Mouse (Mus musculus) 3T3-L1 (cell line): Measurements from ENCODE around the gene Apoc2.

Experiments used
- DNase-seq: peaks from one replicate; pipeline ENCODE4 v3.0.0-alpha.2; 2015; ENCODE audit warnings: low read depth, low spot score

The Apoc2 gene

GRCm38 (mm10) chr7:19678901-19679300 is 1.2 kb upstream of the Apoc2 start:
- no peak for DNase-seq

- no peak for DNase-seq
Observed at GRCm38 (mm10) chr7:19676662-19677061, 1.1 kb downstream of the Apoc2 start.

GRCm38 (mm10) chr7:19675824-19676223 is 1.9 kb downstream of the Apoc2 start:
- DNase-seq, result no peak

GRCm38 (mm10) chr7:19673083-19673699 is 4.5 kb downstream of the Apoc2 start:
- DNase-seq, result no peak

- no peak for DNase-seq
Observed at GRCm38 (mm10) chr7:19671511-19671910, 6.2 kb downstream of the Apoc2 start.

DNA sequence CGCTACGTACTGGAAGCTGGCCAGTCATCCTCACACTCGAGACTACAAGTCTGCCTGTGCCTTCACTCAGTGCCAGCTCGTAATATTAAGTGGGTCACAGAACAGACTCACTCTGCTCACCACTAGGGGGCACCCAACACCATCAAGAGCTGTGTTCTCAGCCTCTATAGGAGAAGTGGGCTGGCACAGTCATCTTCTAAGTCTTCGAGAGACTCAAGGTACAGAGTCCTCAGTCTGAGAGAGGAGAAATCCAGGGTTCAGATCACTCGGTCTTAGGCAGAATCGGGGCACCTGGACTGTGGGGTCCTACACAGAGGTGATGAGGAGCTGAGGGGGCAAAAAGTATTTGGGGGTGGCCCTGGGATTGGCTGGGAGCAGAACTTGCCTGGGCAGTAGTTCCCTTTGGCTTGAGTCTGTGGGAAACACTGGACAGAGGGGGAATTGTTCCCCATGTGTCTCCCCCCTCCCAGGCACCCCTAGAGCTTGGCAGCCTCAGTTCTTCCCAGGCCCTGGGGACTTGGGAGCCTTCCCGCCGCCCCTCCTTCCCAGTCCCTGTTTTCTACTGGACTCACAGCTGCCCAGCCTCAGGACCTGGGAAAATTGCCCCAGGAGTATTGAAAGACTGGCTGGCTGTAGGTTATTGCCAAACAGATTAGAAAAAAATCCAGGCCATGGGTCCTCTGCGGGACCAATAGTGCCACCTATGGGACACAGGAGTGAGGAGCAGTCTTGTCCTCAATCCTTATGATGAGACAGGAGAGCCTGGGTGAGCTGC is 8.6 kb downstream of the Apoc2 start:
- DNase-seq, result peak; percentile 95

- DNase-seq, result no peak
Observed at GRCm38 (mm10) chr7:19667434-19667833, 10.3 kb downstream of the Apoc2 start.

GRCm38 (mm10) chr7:19666750-19667149 is 11.0 kb downstream of the Apoc2 start:
- peak; percentile 16 for DNase-seq

GRCm38 (mm10) chr7:19664955-19665841 is 12.5 kb downstream of the Apoc2 start, which contains the start of gene Clptm1:
Gene Clptm1 (minus strand): TSS chr7:19665033.
- peak; percentile 95 for DNase-seq

DNA sequence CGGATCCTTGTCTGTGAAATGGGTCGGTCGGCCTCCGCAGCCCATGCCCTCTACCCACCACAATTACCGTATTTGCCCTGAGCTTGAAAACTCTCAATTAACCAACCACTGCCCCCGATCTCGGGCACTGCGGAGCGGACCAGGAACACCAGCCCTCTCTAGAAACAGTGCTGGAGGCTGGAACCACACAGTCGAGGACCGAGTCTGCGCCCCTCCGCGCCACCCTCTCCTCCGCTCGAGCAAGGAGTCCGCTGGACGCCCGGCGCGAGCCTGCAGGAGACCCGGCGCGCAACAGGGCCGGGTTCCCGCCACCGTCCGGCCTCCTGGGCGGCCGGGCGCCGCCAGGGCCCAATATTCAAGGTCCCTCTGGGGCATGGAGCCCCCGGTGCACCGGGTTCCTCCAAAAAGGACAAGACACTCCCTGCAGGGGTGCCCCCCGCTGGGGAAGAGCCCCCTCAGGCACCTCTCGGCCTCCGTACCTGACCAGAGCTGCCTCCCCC is 13.2 kb downstream of the Apoc2 start:
- no peak for DNase-seq

DNA sequence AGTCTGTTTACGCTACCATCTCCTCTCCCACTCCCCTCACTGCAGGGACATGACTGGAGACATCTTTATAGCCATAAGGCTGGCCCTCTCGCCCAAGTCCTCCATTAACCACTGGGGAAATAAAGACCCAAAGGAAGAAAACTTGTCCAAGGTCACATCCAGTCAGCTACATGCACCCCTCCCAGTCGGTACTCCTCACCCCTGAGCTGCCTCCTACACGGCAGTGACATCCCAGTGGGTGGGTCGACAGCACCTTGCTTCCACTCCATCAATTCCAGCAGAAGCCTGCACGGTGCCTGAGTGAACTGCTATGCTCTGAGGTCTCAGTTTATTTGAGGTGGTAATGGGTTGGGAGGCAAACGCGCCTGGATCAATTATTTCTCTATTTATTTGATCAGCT is 13.8 kb downstream of the Apoc2 start:
- no peak for DNase-seq

DNA sequence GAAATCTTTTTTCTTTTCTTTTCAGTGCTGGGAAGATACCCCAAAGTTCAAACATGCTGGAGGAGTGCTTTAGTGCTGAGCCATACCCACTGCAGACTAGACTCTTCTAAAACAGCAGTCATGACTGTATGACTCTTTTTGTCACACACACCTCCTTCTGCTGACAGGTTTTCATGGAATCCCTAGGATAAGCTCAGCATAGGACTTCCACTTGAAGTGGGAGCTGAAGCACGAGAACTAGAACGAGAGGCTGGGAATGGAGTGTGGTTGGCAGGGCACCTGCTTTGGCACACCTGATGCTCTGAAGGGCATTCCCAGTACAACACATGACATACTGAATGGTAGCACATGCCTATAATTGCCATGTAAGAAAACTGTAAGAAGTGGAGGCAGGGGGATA is 25.1 kb downstream of the Apoc2 start:
- DNase-seq, result no peak

DNA sequence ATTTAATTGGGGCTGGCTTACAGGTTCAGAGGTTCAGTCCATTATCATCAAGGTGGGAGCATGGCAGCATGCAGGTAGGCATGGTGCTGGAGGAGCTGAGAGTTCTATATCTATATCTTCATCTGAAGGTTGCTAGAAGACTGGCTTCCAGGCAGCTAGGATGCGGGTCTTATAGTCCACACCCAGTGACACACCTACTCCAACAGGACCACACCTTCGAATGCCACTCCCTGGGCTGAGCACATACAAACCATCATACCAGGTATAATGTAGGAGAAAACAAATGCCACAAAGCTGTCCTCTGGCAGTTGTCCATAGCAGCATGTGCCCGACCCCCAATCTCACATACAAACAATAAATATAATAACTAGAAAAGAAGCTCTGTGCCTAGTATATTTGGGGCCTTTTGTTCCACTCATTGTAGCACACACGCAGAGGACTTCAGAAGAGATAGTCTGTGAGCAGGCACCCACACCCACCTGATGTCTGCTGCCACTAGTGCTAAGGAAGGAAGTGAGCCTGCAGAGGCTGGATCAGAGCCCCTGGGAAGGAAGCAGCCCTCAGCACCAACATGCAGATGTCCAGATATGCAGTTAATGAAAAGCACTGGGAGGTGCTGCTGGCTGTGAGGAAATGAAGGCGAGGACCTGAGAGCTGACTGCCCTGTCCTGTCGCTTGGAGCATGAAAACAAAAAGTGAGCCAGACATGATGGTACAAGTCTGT is 26.5 kb downstream of the Apoc2 start:
- DNase-seq, result no peak

- DNase-seq, result no peak
Observed at GRCm38 (mm10) chr7:19641223-19641622, 36.5 kb downstream of the Apoc2 start.

GRCm38 (mm10) chr7:19635074-19635827 is 42.5 kb downstream of the Apoc2 start:
- no peak for DNase-seq

DNA sequence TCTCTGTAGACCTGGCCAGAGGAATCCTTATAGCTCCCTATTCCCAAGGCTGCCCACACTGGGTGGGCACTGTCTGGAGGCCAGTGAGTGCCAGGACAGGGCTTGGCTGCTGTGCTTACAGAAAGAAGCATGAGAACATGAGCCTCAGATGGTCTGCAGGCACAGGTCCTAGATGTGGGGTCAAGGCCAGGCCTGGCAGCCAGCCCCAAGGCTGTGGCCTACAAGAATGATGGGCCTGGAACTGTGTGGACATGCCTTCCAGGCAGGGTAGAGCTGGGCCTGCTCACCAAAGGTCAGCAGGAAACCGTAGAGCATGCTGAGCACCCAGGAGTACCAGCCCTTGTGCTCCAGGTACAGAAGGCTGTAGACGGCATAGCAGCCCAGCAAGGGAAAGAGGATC is 43.1 kb downstream of the Apoc2 start:
- DNase-seq, result no peak

DNA sequence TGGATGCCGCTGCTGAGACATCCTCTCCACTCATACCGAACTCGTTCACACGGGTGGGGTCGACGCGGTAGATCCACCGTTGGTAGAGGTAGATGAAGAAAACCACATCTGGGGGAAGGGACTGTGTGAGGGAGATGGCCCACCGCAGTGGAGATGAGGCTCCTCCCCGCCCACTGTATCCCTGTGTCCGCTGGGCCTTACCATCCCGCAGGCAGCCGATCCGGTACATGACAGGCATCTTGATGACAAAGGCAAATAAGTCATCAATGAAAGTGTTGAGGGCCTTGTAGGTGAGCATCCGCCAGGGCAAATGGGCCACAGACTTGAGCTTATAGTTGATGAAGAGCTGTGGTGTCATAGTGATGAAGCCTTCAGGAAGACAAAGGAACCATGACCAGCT is 43.9 kb downstream of the Apoc2 start:
- no peak for DNase-seq

DNA sequence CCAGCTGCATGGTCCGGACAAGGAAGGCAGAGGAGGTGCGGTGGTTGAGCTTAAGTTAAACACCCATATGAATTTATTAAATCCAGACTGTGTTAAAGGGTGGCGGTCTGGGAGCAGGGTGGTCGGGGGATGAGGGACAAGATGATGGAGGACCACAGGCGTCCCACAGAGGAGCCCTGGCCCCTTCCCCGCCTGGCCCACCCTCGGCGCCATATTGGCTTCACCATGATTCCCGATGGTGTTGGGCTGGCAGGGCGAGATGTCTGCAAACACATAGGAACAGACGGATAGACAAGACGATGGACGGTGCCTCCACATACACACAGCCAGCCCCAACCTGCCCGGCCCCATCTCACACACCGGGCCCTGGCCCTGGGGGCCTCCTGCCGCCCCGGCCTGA is 44.5 kb downstream of the Apoc2 start:
- no peak for DNase-seq

- no peak for DNase-seq
Observed at GRCm38 (mm10) chr7:19632720-19633119, 45.0 kb downstream of the Apoc2 start.

DNA sequence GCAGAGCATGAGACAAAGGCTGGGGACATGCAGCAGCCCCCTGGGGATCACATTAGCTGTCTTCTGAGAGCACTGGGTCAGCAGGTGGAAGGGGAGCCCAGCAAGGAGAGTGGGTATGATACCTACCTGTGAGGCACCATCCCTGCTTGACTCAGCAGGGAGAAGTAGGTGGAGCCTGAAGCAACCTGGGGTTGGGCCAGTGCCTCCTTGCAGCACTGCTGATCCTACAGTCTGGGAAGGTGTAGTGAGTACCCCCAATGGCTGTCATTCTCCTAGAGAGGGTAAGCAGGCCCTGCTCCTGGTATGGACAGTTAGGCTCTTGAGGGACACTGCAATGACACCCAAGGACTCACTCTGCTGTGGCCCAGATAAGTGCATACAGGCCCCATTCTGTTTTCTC is 45.5 kb downstream of the Apoc2 start:
- no peak for DNase-seq

DNA sequence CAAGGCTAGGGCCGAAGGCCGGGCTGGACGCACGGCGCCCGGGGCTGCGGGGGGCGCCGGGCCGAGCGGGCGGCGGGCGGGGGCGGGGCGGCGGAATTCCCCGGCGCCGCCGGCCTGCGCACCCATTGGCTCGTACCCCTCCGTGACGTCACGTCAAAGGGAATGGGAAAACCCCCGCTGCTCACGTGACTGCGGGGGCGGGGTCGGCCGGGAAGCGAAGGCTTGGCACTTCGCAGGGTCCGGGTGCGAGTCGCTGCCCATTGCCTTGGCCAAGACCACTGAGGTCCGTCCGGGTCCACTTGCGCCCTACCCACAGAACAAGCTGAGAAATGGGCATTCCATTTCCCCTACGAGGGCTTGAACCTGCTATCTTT is 48.4 kb downstream of the Apoc2 start, which contains the start of gene Relb:
Relb (minus strand) TSS at position 78 of the 374 bp plus-strand sequence.
- peak; percentile 72 for DNase-seq
